Mouse (Mus musculus): ENCODE results near the gene Mgp. TPM values are rescaled to one million over a fixed set of nuclear protein-coding genes. Genes with fewer than 3 reads are reported as not detected.
A peak's percentile ranks its signal among the peaks of the same experiment; 100 is the strongest.

Gene Mgp
- polyA plus RNA-seq, 1 experiment from 2014 or later: 918 TPM

DNA sequence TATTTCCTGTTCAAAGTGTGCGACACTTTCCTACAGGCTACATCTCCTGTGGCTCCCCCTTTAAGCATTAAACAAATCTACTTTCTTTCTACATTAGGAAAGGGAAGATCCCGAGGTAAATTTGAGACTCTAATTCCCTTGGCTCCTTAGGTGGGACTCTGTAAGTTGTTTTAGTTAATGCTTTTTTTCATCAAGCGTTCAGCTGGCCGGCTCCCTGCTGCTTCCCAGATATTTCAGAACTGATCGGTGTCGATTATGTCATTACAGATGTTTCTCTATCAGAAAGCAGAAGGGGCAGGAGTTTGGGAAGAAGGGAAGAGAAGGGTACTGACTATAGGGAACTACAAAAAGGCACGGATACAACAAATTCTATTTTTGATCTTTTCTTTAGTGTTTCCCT is 48.5 kb downstream of the Mgp start:
- no peak for ATAC-seq (ENCODE audit: borderline replicate concordance, extremely low read depth, low FRiP score, low TSS enrichment)
- H3K27me3 ChIP-seq: no peaks in the 10 kb centered on the region
- H3K4me2 ChIP-seq: peak overlapping the region; percentile 70
- peak overlapping the region; percentile 100 for H3K9ac ChIP-seq
- H3K4me1 ChIP-seq: peaks cover 13% of the 10 kb centered on the region; the same call in 1 of the 2 replicates
- peaks cover 30% of the 10 kb centered on the region for H3K36me3 ChIP-seq
- 11% methylated on average over 7 of the region's 7 CpGs for WGBS
- no peaks in the 10 kb centered on the region for H3K9me3 ChIP-seq
- H3K4me3 ChIP-seq: peak overlapping the region; percentile 99
- H3K27ac ChIP-seq: peak overlapping the region; percentile 80; the same call in 1 of the 2 replicates

DNA sequence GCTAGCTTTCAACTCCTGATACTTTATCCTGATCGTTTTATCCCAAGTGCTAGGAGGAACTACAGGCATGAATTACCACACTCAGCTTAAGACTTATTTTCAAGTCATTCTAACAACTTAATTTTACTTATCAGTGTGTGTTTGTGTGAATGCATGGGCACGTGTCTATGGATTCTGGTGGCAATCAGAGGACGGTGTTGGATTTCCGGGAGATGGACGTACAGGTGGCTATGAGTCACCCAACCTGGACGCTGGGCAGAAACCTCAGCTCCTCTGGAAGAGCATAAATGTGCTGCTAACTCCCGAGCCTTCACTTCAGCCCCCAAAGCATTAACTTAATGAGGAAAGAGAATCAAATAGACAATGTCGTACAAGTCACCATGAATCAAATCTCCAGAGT is 50.6 kb downstream of the Mgp start:
- Histone ChIP-seq H3K4me2 (no peak overlapping the region), H3K4me3 (no peak overlapping the region), H3K36me3 (peaks cover 52% of the 10 kb centered on the region), H3K4me1 (peaks cover 13% of the 10 kb centered on the region; the same call in 1 of the 2 replicates), H3K27me3 (no peaks in the 10 kb centered on the region), H3K27ac (no peak overlapping the region), H3K9ac (no peak overlapping the region), H3K9me3 (no peaks in the 10 kb centered on the region)
- no peak for ATAC-seq (ENCODE audit: borderline replicate concordance, extremely low read depth, low FRiP score, low TSS enrichment)
- WGBS: 90% methylated on average over 8 of the region's 8 CpGs

Other genes starting within 250 kb of the Mgp start
- gene Plbd1, start 213.9 kb downstream of the Mgp start, polyA plus RNA-seq (2015; fragmentation: Nextera tagmentation; extraction: Ambion mirVana): 4.0 and 4.9 TPM in 2 replicates
- gene Gucy2c, start 94.1 kb downstream of the Mgp start, polyA plus RNA-seq (2015; fragmentation: Nextera tagmentation; extraction: Ambion mirVana): 0.13 and 0.19 TPM in 2 replicates
- 0.81 and 0.89 TPM in 2 replicates for gene Hist4h4, start 71.4 kb downstream of the Mgp start, polyA plus RNA-seq (2015; fragmentation: Nextera tagmentation; extraction: Ambion mirVana)
- 121 and 124 TPM in 2 replicates for gene H2afj, start 67.6 kb downstream of the Mgp start, polyA plus RNA-seq (2015; fragmentation: Nextera tagmentation; extraction: Ambion mirVana)
- gene BC049715, start 48.2 kb downstream of the Mgp start, polyA plus RNA-seq (2015; fragmentation: Nextera tagmentation; extraction: Ambion mirVana): 2.0 and 2.1 TPM in 2 replicates
- gene Wbp11, start 47.6 kb downstream of the Mgp start, polyA plus RNA-seq (2015; fragmentation: Nextera tagmentation; extraction: Ambion mirVana): 97.8 and 101 TPM in 2 replicates
- 2.5 and 2.9 TPM in 2 replicates for gene Smco3, start 40.4 kb downstream of the Mgp start, polyA plus RNA-seq (2015; fragmentation: Nextera tagmentation; extraction: Ambion mirVana)
- 6.6 and 7.1 TPM in 2 replicates for gene Art4, start 18.1 kb downstream of the Mgp start, polyA plus RNA-seq (2015; fragmentation: Nextera tagmentation; extraction: Ambion mirVana)
- 0.40 and 0.62 TPM in 2 replicates for gene Erp27, start 46.4 kb upstream of the Mgp start, polyA plus RNA-seq (2015; fragmentation: Nextera tagmentation; extraction: Ambion mirVana)
- 0.47 TPM in 1 of 2 replicates, not detected in the other for gene Pde6h, start 48.0 kb upstream of the Mgp start, polyA plus RNA-seq (2015; fragmentation: Nextera tagmentation; extraction: Ambion mirVana)
- 69.8 and 82.9 TPM in 2 replicates for gene Arhgdib, start 66.1 kb upstream of the Mgp start, polyA plus RNA-seq (2015; fragmentation: Nextera tagmentation; extraction: Ambion mirVana)